Mouse (Mus musculus): ENCODE data around the gene Tmem218.
A peak's percentile ranks its signal among the peaks of the same experiment; 100 is the strongest.

The Tmem218 gene

DNA sequence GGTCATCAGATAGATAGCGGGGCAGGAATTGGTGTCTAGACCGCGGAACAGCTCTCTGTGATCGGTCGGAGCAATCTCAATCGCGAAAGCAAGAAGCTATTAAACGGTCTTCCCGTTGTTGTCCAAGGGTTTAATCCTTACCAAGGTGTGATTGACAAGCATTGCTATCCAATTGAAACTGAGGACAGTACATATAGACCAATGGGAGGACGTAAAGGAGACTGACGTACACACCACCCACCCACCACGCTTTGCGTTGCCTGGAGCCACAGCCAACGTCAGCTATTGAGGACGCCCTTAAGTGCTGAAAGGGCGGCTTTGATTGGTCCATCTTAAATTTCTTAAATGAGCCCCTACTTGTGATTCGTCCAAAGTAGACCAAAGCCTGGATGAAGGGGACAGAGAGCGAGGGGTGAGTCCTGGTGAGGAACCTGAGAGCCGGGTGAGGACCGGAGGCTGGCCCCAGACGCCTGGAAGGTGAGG is at the start of gene Tmem218:
Tmem218 (plus strand) TSS at position 295 of the 483 bp plus-strand sequence.
- peak; percentile 100 for DNase-seq (ENCODE audit: low read depth)

DNA sequence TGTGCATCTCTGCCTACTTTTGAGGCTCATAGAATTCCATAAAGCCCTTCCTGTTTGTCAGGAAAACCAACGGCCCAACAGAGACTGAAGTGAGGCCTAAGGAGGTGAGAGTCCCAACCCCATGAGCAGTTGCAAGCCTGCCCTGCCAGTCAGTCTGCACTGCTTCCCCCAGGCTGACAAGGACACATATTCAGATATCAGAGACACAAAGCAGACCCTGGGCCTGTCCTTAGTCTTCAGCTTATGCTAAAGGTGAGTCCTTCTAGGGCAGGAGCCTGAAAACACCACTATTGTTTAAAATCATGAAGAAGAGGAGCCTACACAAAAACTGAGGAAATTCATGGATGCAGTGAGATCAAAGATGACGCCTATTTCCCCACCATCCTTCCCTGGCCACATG is 47.3 kb upstream of the Tmem218 start:
- DNase-seq (ENCODE audit: low read depth), result no peak

DNA sequence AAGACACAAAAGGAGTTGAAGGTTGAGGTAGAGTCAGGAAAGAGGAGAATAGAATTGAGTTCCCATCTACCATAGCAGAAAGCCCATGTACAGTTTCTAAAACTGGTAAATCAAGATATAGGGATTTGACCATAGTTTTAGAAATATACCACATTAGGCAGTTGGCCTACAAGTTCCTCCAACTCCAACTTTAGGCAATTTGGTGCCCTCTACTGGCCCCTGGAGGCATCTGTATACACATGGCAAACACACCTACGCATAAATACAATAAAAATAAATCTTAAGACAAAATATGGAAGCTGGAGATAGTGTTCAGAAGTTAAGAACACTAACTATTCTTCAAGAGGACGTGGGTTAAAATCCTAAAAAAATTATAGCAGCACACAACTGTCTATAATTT is 41.1 kb upstream of the Tmem218 start:
- DNase-seq (ENCODE audit: low read depth), result no peak

DNA sequence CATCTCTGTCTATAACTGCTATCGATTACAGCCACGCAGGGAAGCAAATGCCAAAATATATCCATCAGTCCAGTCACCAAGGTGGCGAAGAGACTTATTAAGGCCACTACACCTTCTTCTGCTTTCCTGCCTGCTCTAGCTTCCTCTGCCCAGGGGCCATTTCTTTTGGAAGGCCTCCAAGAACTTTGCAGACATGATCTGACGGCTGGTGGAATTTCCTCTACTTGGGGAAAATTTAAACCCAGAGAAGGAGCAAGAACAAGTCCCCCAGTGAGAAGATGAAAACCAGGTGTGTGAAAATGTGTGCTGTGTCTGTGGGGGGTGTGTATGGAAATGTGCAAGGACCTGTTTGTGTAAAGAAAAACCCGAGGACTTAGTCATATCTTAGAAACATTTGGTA is 34.6 kb upstream of the Tmem218 start:
- peak; percentile 9 for DNase-seq (ENCODE audit: low read depth)

DNA sequence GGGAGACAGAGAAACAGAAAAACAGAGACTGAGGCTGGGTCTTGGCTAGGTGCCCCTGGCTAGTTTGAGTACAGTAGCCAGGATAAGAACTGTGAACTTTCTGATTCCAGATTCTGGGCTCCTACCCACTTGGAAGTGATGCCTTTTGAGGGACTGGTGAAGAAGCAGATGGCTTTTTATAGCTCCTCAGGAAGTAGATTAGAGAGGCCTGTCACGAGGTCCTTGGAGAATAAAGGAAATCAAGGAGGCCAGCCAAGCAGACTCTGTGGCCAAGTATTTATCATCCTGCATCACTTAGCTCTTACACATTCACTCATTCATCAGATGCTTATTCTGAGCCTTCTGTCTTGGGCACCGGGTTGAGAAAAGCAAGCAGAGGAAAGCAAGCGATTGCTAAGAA is 32.0 kb upstream of the Tmem218 start:
- DNase-seq (ENCODE audit: low read depth), result peak; percentile 5

DNA sequence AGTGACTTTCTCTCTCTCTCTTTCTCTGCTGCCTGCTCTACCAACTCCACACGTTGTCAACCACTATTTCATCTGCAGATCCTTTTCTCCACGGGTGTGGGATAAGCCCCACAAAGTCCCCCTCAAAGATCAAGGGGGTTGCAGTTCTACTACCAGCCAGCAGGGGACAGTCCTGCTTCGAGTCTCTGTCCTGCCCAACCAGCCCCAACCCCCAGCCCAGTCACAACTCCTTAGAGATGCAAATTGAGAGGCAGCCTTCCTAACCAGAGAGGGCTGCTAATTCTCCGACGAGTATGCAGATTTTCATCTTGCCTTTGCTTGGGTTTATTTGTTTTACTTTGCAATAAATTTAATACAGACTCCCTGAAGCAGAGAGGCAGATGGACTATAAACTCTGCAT is 30.9 kb upstream of the Tmem218 start:
- DNase-seq (ENCODE audit: low read depth), result peak; percentile 14

DNA sequence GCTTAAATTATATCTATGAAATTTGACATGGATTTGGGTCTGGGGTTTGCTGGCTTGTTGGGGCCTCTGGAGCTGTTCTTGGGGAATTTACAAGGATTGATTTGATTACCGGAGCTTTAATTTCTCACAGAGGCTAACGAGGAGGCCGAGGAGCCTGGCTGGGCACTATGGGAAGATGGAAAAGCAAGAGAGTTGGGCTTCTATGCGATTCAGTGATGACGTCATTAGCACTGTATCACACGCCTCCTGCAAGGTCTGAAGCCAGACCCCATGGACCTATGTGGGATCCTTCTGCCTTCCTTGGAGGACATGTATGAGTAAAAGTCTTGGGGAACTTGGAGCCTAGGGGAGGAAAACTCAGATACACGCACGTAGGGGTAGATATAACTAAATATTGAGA is 30.5 kb upstream of the Tmem218 start:
- DNase-seq (ENCODE audit: low read depth), result no peak

DNA sequence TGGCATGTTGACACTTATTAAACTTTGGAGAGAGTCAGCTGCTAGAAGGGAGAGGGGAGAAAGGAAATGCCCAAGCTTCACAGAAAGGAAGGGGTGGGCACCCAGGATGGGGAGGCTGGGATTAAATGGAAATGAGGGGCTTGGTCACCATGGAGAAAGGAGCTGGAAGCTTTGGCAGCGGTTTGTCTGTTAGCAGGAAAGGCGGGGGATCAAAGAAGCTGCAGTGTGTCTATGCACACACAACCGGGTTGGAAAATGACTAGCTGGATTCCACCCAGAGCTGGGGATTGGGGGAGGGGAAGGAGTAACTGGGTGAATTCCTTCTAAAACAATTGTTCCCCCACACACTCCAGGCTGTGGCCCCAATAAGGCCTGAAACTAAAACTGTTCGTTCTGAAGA is 29.1 kb upstream of the Tmem218 start:
- DNase-seq (ENCODE audit: low read depth), result no peak

DNA sequence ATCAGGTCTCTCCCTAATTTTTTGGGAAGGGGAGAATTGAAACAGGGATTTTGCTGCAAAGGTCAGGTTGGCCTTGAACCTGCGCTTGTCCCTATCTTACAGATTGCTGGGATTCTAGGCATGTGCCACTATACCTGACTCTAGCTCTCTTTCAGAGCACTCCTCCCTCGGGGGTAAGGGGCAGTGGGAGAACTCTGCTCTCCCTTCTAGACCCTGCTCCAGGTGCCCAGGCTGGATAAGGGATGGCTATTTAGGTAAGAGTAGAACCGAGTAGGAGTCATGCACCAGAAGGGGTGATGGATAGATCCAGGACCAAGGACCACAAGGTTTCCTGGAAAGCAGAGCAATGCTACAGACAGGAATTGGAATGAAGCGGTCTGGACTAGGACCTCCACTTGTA is 28.4 kb upstream of the Tmem218 start:
- DNase-seq (ENCODE audit: low read depth), result no peak

DNA sequence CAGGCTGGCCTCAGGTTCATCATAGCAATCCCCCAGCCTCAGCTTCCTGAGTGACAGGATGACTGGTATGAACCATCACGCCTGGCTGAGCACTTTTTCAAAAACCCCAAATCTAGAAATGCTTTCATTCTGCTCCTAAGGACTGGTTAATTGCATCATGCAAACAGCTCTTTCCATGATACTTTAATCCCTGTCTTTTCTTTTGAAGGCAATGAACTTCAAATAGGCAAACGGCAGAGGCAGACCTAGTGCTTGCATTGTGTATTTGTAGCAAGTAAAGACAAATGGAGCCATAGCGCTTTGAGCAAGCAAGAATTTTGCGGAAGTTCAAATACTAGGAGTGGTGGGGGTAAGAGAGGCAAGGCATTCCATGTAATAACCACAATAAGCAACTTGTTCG is 26.4 kb upstream of the Tmem218 start:
- no peak for DNase-seq (ENCODE audit: low read depth)

DNA sequence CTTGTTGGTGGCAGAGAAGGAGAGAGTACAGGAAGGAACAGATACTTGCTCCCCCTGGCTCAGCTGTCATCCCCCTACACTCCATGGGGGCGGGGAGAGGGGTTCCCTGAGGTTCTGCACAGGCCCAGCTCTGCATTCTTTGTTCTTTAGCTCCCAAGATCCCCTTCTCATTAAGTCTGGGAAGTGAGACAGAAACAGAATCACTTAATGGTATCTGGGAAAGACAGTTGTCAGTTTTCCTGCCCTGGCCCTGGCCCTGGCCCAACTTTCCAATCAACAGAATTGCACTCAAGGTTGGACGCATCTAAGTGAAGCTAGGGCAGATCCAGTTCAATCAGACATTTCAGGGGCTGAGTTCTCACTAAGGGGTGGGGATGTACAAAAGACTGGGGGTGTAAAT is 24.8 kb upstream of the Tmem218 start:
- no peak for DNase-seq (ENCODE audit: low read depth)

DNA sequence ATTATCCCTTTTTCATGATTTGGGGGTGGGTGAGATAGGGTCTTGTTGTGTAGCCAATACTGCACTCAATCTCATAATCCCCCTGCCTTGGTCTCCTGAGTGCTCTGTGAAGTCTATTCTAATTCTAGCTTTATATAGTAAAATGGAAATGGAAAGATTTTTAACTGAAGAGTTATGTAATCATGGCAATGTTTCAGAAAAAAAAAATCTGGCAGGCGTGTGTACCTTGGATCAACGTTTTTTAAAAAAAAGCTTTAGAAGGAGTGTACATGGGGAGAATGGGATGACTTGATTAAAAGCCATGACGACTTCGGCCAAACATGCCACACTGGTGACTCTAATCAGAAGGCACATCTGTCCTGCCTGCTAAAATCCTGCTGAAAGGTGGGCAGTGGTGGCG is 20.6 kb upstream of the Tmem218 start:
- no peak for DNase-seq (ENCODE audit: low read depth)

DNA sequence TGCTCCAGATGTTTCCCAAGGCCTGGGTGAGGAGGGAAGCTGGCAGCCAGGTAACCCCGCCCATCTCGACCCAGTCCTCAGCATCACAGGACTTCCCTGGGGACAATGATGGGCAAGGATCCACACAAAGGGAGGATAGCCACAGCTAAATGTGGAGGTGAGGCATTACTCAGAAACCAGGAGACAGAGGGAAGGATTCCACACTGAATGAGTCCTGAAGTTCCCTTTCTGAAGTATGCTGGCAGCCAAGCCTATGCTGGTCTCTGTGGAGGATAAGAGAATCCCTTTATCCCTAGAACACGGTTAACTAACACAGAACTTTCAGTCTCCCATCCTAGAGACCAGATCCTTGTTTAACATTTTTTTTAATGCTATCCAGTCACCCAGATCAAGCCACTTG is 20.0 kb upstream of the Tmem218 start:
- DNase-seq (ENCODE audit: low read depth), result no peak

DNA sequence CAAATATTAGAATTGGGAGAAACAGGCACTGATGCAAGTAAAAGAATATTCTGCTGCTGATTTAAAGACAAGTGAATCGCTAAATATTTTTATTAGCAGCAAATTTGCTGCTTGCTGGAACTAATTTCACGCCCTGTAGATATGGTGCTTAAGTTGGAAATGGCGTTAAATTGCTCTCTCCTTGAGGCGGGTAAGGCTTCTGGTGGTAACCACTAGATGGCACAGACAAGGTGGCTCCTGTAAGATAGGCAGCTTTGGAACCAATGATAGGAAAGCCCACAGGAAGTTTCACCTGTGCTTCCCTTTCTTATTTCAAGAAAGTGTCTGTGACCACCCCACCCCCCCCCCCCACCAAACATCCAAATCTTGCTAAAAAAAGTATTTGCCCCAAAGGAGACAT is 11.0 kb upstream of the Tmem218 start:
- no peak for DNase-seq (ENCODE audit: low read depth)

DNA sequence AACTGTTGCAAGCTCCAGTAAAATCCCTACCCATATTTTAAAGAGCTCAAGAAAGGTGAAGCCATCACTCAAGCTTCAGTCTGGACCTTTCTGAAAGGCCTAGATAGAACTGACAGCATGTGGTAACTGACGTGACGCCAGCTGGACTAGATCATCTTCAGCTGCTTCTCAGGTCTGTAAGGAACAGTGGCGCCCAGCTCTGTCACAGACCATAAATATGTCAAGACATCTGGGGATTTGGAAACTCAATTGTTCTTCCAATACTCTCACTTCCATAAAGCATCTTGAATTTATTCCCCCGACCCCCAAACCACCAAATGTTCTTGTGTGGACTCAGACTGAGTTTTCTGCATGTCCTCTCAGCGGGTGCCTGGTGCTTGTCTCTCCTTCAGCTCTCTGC is 7.6 kb upstream of the Tmem218 start:
- DNase-seq (ENCODE audit: low read depth), result no peak

DNA sequence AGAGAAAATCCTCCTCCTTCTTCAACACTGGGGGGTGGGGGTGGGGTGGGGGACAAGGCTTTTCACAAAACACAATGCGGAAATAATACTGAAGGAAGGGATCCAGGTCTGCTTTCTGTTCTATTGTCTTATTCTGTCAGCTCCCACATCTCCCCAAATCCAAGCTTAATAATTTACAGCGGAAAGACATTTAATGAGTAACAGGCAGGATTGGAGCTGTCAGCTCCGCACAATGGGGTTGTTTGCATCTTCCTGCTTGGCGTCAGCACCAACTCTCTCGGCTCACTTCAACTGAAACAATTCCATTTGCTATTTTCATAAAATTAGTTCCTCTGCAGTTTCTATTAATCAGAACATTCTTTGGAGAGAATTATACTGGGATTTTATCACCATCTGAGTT is 4.1 kb upstream of the Tmem218 start:
- DNase-seq (ENCODE audit: low read depth), result no peak

DNA sequence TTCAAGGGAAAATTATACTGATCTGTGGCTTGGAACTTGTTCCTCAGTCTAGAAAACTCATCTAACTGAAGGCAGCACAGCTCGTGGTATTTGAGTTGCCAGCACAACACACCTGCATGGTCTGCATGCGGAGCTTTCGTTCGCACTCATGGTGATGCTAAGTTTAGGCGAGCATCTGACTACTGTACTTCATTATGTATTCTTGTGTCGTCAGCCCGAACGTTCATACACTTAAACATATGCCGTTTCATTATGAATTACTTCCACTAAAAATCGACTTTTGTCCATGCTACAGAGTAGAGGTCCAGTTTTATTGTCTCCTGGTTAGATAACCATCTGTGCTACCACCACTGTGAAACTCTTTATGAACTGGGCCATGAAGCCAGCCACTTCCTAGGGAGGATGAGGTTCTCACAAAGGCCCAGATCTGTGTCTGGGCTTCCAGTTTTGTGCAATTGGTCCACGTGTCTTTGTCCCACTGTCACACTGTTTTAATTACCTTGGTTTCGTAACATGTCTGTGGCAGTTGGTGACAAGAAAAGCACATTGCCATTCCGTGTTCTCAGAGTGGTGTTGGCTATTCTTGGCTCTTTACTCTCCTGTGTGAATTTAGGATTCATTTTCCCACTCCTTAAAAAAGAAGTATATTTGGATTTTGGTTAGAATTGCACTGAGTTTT is 5.2 kb downstream of the Tmem218 start:
- DNase-seq (ENCODE audit: low read depth), result no peak

DNA sequence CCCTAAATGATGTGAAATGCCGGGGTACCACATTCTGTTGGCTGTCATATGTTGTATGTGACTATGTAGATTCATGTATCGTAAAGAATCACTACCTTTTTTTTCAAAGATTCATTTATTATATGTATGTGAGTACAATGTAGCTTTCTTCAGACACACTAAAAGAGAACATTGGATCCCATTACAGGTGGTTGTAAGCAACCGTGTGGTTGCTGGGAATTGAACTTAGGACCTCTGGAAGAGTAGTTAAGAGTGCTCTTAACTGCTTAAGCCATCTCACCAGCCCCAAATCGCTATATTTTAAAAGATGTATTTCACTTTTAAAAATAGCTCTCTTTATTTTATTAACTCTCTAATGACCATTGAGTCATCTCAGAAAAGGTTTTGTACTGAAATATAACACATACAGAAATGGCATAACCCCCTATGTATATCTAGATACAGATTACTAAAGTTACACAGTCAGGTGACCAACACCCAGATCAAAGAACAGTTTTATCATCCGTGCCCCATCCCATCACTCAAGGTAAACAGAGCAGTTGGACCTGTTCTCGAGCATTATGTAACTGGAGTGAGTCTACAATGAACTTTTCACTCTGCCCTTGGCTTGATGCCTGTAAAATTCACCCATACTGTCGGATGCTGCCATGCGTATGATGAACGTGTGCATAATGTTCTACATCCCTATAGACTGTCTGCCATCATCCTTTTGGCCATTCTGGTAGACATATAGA is 6.5 kb downstream of the Tmem218 start:
- DNase-seq (ENCODE audit: low read depth), result no peak

DNA sequence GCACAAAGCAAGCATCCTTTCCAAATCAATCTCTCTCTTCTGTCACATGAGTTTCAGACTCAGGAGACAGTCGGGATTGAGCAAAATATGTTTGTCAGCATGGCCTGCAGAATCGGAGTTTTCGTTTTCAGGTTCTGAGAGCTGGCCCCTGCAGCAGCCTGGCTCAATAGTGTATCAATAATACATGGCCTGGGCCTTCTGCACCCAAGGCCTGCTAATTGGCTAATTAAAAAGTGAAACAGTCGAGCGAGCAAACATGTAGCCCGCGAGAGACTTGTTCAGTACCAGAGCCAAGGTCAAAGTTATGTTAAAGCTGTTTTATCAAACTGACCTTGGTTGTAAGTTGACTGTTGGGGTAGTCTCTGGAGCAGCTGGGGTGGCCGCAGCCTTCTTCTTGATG is 12.7 kb downstream of the Tmem218 start:
- DNase-seq (ENCODE audit: low read depth), result no peak

DNA sequence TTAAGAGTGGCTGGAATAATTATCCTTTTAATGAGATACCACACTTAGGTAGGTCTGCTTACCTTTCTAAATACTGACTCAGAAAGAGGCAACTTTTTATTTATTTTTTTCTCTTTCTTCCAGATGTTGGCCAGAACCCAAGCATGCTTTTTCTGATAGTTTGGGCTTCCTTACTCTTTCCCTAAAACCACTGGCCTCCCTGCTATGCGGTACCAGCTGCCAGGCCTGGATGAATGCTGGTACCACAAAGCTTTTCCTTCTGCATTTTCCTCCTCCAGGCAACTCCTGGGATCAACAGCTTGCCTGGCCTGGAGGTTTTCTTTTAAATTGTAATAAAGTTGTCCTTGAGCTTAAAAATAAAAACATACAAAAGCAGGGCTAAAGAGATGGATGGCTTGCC is 17.6 kb downstream of the Tmem218 start:
- DNase-seq (ENCODE audit: low read depth), result peak; percentile 65

DNA sequence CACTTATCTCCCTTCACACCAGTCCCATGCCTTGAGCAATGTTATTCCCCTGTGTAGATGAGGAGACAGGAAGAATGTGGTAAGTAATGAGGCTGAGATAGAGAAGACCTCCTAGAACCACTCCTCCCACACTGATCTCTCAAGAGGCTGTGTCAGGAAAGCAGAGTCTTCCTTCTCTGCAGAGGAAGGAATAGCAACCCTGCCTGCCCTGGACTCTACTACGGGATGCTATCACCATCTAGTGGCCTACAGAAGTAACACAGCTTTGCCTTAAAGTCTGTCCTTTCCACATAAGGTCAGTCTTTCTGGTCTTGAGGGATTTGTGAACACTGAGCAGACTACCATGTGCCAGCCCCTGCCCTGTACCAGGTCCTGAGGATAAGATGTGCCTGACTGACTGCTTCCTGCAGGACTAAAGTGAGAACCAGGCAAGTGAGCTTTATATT is 21.9 kb downstream of the Tmem218 start:
- DNase-seq (ENCODE audit: low read depth), result peak; percentile 42

DNA sequence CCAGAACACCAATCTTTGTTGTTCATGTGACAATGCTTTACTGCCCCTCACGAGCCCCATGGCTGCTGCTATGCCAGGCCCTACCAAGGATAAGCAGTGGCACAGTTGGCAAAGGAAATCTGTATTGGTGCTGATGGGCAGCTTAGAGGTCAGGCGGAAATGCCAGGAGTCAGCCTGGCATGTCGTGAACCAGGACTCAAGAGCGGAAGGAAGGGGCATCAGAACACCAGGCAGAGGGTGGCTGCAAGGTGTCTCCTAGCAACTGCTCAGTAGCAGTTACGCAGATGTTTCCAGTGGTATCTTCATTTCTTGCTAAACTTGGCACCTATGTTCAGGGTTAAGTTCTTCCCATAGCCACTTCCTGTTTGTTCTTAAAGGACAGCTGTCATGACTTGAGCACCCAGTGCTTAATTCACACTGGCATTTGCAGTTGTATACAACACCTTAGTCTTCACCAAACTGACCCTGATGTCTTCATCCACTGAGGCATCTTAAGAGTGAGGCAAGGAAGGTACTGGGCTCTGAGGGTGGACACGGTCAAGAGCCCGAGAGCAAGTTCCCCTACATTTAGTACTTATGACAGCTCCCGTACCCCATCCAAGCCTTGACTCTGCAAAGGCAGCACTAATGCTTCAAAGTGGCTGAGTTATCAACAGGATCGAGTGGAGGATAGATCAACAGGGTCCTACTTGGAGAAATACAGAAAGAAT is 22.6 kb downstream of the Tmem218 start:
- DNase-seq (ENCODE audit: low read depth), result no peak

All from fibroblast of lung, adult 2 months (primary cell).